Mouse (Mus musculus): ENCODE measurements around the gene Aktip.

Gene Aktip

GRCm38 (mm10) chr8:91153831-91154230 is 45.9 kb downstream of the Aktip start:
- no peak overlapping the region for H3K4me3 ChIP-seq (replicated peaks; ENCODE audit: low read length)
- no peaks in the 10 kb centered on the region for H3K9me3 ChIP-seq (ENCODE audit: low read length)
- peaks cover 37% of the 10 kb centered on the region for H3K4me1 ChIP-seq (replicated peaks; ENCODE audit: low read depth, low read length)
- no peaks in the 10 kb centered on the region for H3K36me3 ChIP-seq (ENCODE audit: insufficient read depth, low read length)
- TF ChIP-seq CTCF (conservative IDR thresholded peaks at IDR 0.05; ENCODE audit: low read length): peak; percentile 53
- TF ChIP-seq NANOG (IDR thresholded peaks at IDR 0.05; ENCODE audit: borderline replicate concordance, low read length): no peak
- H3K27me3 ChIP-seq (ENCODE audit: insufficient read depth, low read length): no peaks in the 10 kb centered on the region

- H3K4me3 ChIP-seq (replicated peaks; ENCODE audit: low read length): no peak overlapping the region
- H3K4me1 ChIP-seq (replicated peaks; ENCODE audit: low read depth, low read length): peaks cover 51% of the 10 kb centered on the region
- no peak for TF ChIP-seq POU5F1 (IDR thresholded peaks at IDR 0.05; ENCODE audit: borderline replicate concordance, low read length)
- TF ChIP-seq NANOG (IDR thresholded peaks at IDR 0.05; ENCODE audit: borderline replicate concordance, low read length): no peak
- no peak for TF ChIP-seq CTCF (conservative IDR thresholded peaks at IDR 0.05; ENCODE audit: low read length)
- H3K9me3 ChIP-seq (ENCODE audit: low read length): no peaks in the 10 kb centered on the region
- H3K36me3 ChIP-seq (ENCODE audit: insufficient read depth, low read length): no peaks in the 10 kb centered on the region
- H3K27me3 ChIP-seq (ENCODE audit: insufficient read depth, low read length): no peaks in the 10 kb centered on the region
Measured at GRCm38 (mm10) chr8:91151531-91151930, 48.2 kb downstream of the Aktip start.

- Histone ChIP-seq H3K36me3 (ENCODE audit: insufficient read depth, low read length) (no peaks in the 10 kb centered on the region), H3K27me3 (ENCODE audit: insufficient read depth, low read length) (no peaks in the 10 kb centered on the region), H3K9me3 (ENCODE audit: low read length) (no peaks in the 10 kb centered on the region), H3K4me3 (replicated peaks; ENCODE audit: low read length) (no peak overlapping the region), H3K4me1 (replicated peaks; ENCODE audit: low read depth, low read length) (peaks cover 43% of the 10 kb centered on the region)
- TF ChIP-seq NANOG (IDR thresholded peaks at IDR 0.05; ENCODE audit: borderline replicate concordance, low read length): no peak
Measured at GRCm38 (mm10) chr8:91149298-91149697, 50.5 kb downstream of the Aktip start.

- no peak for TF ChIP-seq NANOG (IDR thresholded peaks at IDR 0.05; ENCODE audit: borderline replicate concordance, low read length)
- TF ChIP-seq CTCF (conservative IDR thresholded peaks at IDR 0.05; ENCODE audit: low read length): no peak
- no peak for TF ChIP-seq POU5F1 (IDR thresholded peaks at IDR 0.05; ENCODE audit: borderline replicate concordance, low read length)
Measured at GRCm38 (mm10) chr8:91148643-91149178, 51.1 kb downstream of the Aktip start.

GRCm38 (mm10) chr8:91147715-91148114 is 52.1 kb downstream of the Aktip start:
- H3K9me3 ChIP-seq (ENCODE audit: low read length): no peaks in the 10 kb centered on the region
- H3K4me3 ChIP-seq (replicated peaks; ENCODE audit: low read length): no peak overlapping the region
- no peaks in the 10 kb centered on the region for H3K27me3 ChIP-seq (ENCODE audit: insufficient read depth, low read length)
- no peaks in the 10 kb centered on the region for H3K36me3 ChIP-seq (ENCODE audit: insufficient read depth, low read length)
- H3K4me1 ChIP-seq (replicated peaks; ENCODE audit: low read depth, low read length): peaks cover 39% of the 10 kb centered on the region
- no peak for TF ChIP-seq NANOG (IDR thresholded peaks at IDR 0.05; ENCODE audit: borderline replicate concordance, low read length)
- TF ChIP-seq CTCF (conservative IDR thresholded peaks at IDR 0.05; ENCODE audit: low read length): peak; percentile 100

More at GRCm38 (mm10) chr8:91148643-91149178, 51.1 kb downstream of the Aktip start:
- no peak overlapping the region for H3K4me3 ChIP-seq (replicated peaks; ENCODE audit: low read length)
- H3K4me1 ChIP-seq (replicated peaks; ENCODE audit: low read depth, low read length): peaks cover 39% of the 10 kb centered on the region
- H3K9me3 ChIP-seq (ENCODE audit: low read length): no peaks in the 10 kb centered on the region
- no peaks in the 10 kb centered on the region for H3K36me3 ChIP-seq (ENCODE audit: insufficient read depth, low read length)
- H3K27me3 ChIP-seq (ENCODE audit: insufficient read depth, low read length): no peaks in the 10 kb centered on the region

GRCm38 (mm10) chr8:91140828-91141227 is 58.9 kb downstream of the Aktip start:
- Histone ChIP-seq H3K27me3 (ENCODE audit: insufficient read depth, low read length) (0 out of 2 replicates have a peak, but pooled peaks cover 4% of the 10 kb centered on the region), H3K4me1 (replicated peaks; ENCODE audit: low read depth, low read length) (peaks cover 12% of the 10 kb centered on the region), H3K9me3 (ENCODE audit: low read length) (peaks cover 7% of the 10 kb centered on the region), H3K36me3 (ENCODE audit: insufficient read depth, low read length) (no peaks in the 10 kb centered on the region), H3K4me3 (replicated peaks; ENCODE audit: low read length) (no peak overlapping the region)
- no peak for TF ChIP-seq CTCF (conservative IDR thresholded peaks at IDR 0.05; ENCODE audit: low read length)
- no peak for TF ChIP-seq POU5F1 (IDR thresholded peaks at IDR 0.05; ENCODE audit: borderline replicate concordance, low read length)
- no peak for TF ChIP-seq NANOG (IDR thresholded peaks at IDR 0.05; ENCODE audit: borderline replicate concordance, low read length)

GRCm38 (mm10) chr8:91135308-91136181 is 64.2 kb downstream of the Aktip start:
- H3K9me3 ChIP-seq (ENCODE audit: low read length): no peaks in the 10 kb centered on the region
- no peak for TF ChIP-seq NANOG (IDR thresholded peaks at IDR 0.05; ENCODE audit: borderline replicate concordance, low read length)
- no peak for TF ChIP-seq POU5F1 (IDR thresholded peaks at IDR 0.05; ENCODE audit: borderline replicate concordance, low read length)
- no peak for TF ChIP-seq CTCF (conservative IDR thresholded peaks at IDR 0.05; ENCODE audit: low read length)
- H3K27me3 ChIP-seq (ENCODE audit: insufficient read depth, low read length): no peaks in the 10 kb centered on the region
- peak overlapping the region; percentile 96 for H3K4me3 ChIP-seq (replicated peaks; ENCODE audit: low read length)
- peaks cover 10% of the 10 kb centered on the region for H3K36me3 ChIP-seq (ENCODE audit: insufficient read depth, low read length)
- peaks cover 48% of the 10 kb centered on the region for H3K4me1 ChIP-seq (replicated peaks; ENCODE audit: low read depth, low read length)

GRCm38 (mm10) chr8:91134659-91135058 is 65.1 kb downstream of the Aktip start:
- Histone ChIP-seq H3K4me1 (replicated peaks; ENCODE audit: low read depth, low read length) (peaks cover 48% of the 10 kb centered on the region), H3K9me3 (ENCODE audit: low read length) (no peaks in the 10 kb centered on the region), H3K36me3 (ENCODE audit: insufficient read depth, low read length) (peaks cover 19% of the 10 kb centered on the region), H3K27me3 (ENCODE audit: insufficient read depth, low read length) (no peaks in the 10 kb centered on the region), H3K4me3 (replicated peaks; ENCODE audit: low read length) (peak overlapping the region; percentile 96)
- no peak for TF ChIP-seq NANOG (IDR thresholded peaks at IDR 0.05; ENCODE audit: borderline replicate concordance, low read length)
- TF ChIP-seq POU5F1 (IDR thresholded peaks at IDR 0.05; ENCODE audit: borderline replicate concordance, low read length): no peak
- no peak for TF ChIP-seq CTCF (conservative IDR thresholded peaks at IDR 0.05; ENCODE audit: low read length)
